Mouse (Mus musculus) cerebellum, adult 9-11 months (tissue): ENCODE measurements at regions not wholly inside any gene's neighbourhood (a gene's known extent, or its start where the extent isn't known, plus 50 kb on each side); places are given as distances from the start of the nearest gene placed in this dataset.

ENCODE experiments used
- DNase-seq: peaks from one replicate; pipeline ENCODE4 v3.0.0; 2022

- no peak for DNase-seq
Observed at GRCm38 (mm10) chr10:8973934-8974333, 88.1 kb upstream of the Sash1 start.

- no peak for DNase-seq
Observed at GRCm38 (mm10) chr10:8972789-8973551, 87.1 kb upstream of the Sash1 start.

- no peak for DNase-seq
Observed at GRCm38 (mm10) chr10:8970807-8971206, 84.9 kb upstream of the Sash1 start.

GRCm38 (mm10) chr10:8969586-8969985 lies 83.7 kb upstream of the Sash1 start:
- DNase-seq = no peak

GRCm38 (mm10) chr10:8969016-8969415 lies 83.1 kb upstream of the Sash1 start:
- no peak for DNase-seq

- DNase-seq = no peak
Observed at GRCm38 (mm10) chr10:8968276-8968923, 82.5 kb upstream of the Sash1 start.

GRCm38 (mm10) chr10:8962921-8963320 lies 77.1 kb upstream of the Sash1 start:
- DNase-seq = no peak

GRCm38 (mm10) chr10:8960964-8961675 lies 75.2 kb upstream of the Sash1 start:
- DNase-seq = no peak

- DNase-seq = no peak
Observed at GRCm38 (mm10) chr10:8960275-8960960, 74.5 kb upstream of the Sash1 start.

- peak; percentile 39 for DNase-seq
Observed at GRCm38 (mm10) chr10:8955499-8956211, 69.8 kb upstream of the Sash1 start.

GRCm38 (mm10) chr10:8954003-8954402 lies 68.1 kb upstream of the Sash1 start:
- no peak for DNase-seq

GRCm38 (mm10) chr10:8952922-8953321 lies 67.1 kb upstream of the Sash1 start:
- no peak for DNase-seq

GRCm38 (mm10) chr10:8951937-8952336 lies 66.1 kb upstream of the Sash1 start:
- no peak for DNase-seq

- no peak for DNase-seq
Observed at GRCm38 (mm10) chr10:8951236-8951825, 65.5 kb upstream of the Sash1 start.

GRCm38 (mm10) chr10:8948227-8948626 lies 62.4 kb upstream of the Sash1 start:
- DNase-seq = no peak

- no peak for DNase-seq
Observed at GRCm38 (mm10) chr10:8945195-8945751, 59.4 kb upstream of the Sash1 start.

GRCm38 (mm10) chr10:8944586-8944985 lies 58.7 kb upstream of the Sash1 start:
- DNase-seq = no peak

- no peak for DNase-seq
Observed at GRCm38 (mm10) chr10:8943698-8944097, 57.8 kb upstream of the Sash1 start.

GRCm38 (mm10) chr10:8942967-8943471 lies 57.1 kb upstream of the Sash1 start:
- DNase-seq = no peak

- DNase-seq = no peak
Observed at GRCm38 (mm10) chr10:8936369-8936768, 50.5 kb upstream of the Sash1 start.
